14 mouse cellular contexts compared by ENCODE assay signal in genomic region chr11:68190849-68191248, GRCm38 (mm10).
"Had no signal": no experiment of that assay in that cellular context is flagged by ENCODE, and none has a peak within 500 bp of the region (broad histone marks: within the 10 kb centered on the region; RNA-seq: fewer than 3 reads in every experiment).

No protein-coding gene starts in this region.

- H3K9me3 ChIP-seq: liver, embryonic 15.5 days; midbrain, embryonic 15.5 days; neural tube, embryonic 12.5 days had no signal

- H3K27ac ChIP-seq: kidney, postnatal 0 days; liver, embryonic 15.5 days; midbrain, embryonic 15.5 days; neural tube, embryonic 12.5 days had no signal

- H3K27me3 ChIP-seq: liver, embryonic 15.5 days; midbrain, embryonic 15.5 days; neural tube, embryonic 12.5 days had no signal

- H3K36me3 ChIP-seq: liver, embryonic 15.5 days; midbrain, embryonic 15.5 days; neural tube, embryonic 12.5 days had no signal

- H3K4me1 ChIP-seq: liver, embryonic 15.5 days had no signal

- DNase-seq: kidney, adult 11 months; kidney, adult 9 months; kidney, postnatal 36 days; layer of hippocampus, adult 9-11 months; layer of hippocampus, postnatal 36 days; lung, adult 2 months; lung, postnatal 36 days; retina, postnatal 1 day; thymus, adult 2 months; thymus, postnatal 25 days had no signal

- H3K4me3 ChIP-seq: liver, embryonic 15.5 days; midbrain, embryonic 15.5 days; neural tube, embryonic 12.5 days had no signal
